Mouse (Mus musculus): Measurements from ENCODE around the gene Ropn1l. TPM values are rescaled to one million over a fixed set of nuclear protein-coding genes. Genes with fewer than 3 reads are reported as not detected.

The Ropn1l gene
- total and polyA plus RNA-seq, 3 experiments, result 0.96 to 1.7 TPM; not detected in 1

GRCm38 (mm10) chr15:31436083-31436482 lies 17.5 kb downstream of the Ropn1l start:
- TF ChIP-seq USF2 (IDR thresholded peaks at IDR 0.05; ENCODE audit: borderline replicate concordance in 1 of 2, insufficient read depth in 1 of 2, low read depth in 1 of 2, low read length in 2 of 2) (no peak), POLR2A (IDR thresholded peaks at IDR 0.05; ENCODE audit: control insufficient read depth in 1 of 2, insufficient read depth in 1 of 2, low read depth in 1 of 2, low read length in 2 of 2, poor library complexity in 1 of 2) (no peak), NELFE (IDR thresholded peaks at IDR 0.05; ENCODE audit: low read depth, low read length) (no peak), RCOR1 (IDR thresholded peaks at IDR 0.05; ENCODE audit: low read depth, low read length) (no peak)

GRCm38 (mm10) chr15:31433768-31434167 lies 19.8 kb downstream of the Ropn1l start:
- Histone ChIP-seq H3K9ac (ENCODE audit: control insufficient read depth, low read depth, low read length, poor library complexity, severe bottlenecking) (no peak overlapping the region), H3K4me1 (ENCODE audit: control insufficient read depth in 1 of 2, insufficient read depth in 2 of 2, low read length in 2 of 2) (0 out of 4 replicates have a peak, but pooled peaks cover 0 to 5% of the 10 kb centered on the region in 2 experiments), H3K36me3 (ENCODE audit: control insufficient read depth in 1 of 2, insufficient read depth in 2 of 2, low read length in 2 of 2) (no peaks in the 10 kb centered on the region), H3K79me2 (ENCODE audit: control insufficient read depth, insufficient read depth, low read length, poor library complexity) (no peaks in the 10 kb centered on the region), H3K27me3 (ENCODE audit: control insufficient read depth in 1 of 2, insufficient read depth in 2 of 2, low read length in 2 of 2) (peaks cover 0 to 5% of the 10 kb centered on the region in 2 experiments; a peak in 2 of 4 replicates), H3K27ac (ENCODE audit: control insufficient read depth, low read depth, low read length) (no peak overlapping the region), H3K9me3 (replicated peaks; ENCODE audit: insufficient read depth, low read length) (no peaks in the 10 kb centered on the region), H3K4me3 (ENCODE audit: control insufficient read depth in 1 of 2, insufficient read depth in 1 of 2, low read depth in 2 of 2, low read length in 2 of 2) (no peak overlapping the region)
- no peak for DNase-seq (ENCODE audit: low read depth, low spot score)
- TF ChIP-seq MAZ (IDR thresholded peaks at IDR 0.05; ENCODE audit: low read depth, low read length) (no peak), POLR2A (IDR thresholded peaks at IDR 0.05; ENCODE audit: control insufficient read depth in 1 of 2, insufficient read depth in 1 of 2, low read depth in 1 of 2, low read length in 2 of 2, poor library complexity in 1 of 2) (no peak), RCOR1 (IDR thresholded peaks at IDR 0.05; ENCODE audit: low read depth, low read length) (no peak), USF2 (IDR thresholded peaks at IDR 0.05; ENCODE audit: borderline replicate concordance in 1 of 2, insufficient read depth in 1 of 2, low read depth in 1 of 2, low read length in 2 of 2) (no peak), E2F4 (IDR thresholded peaks at IDR 0.05; ENCODE audit: borderline replicate concordance, low read depth, low read length) (no peak), CTCF (IDR thresholded peaks at IDR 0.05 in 2 of 3, conservative IDR thresholded peaks at IDR 0.05 in 1 of 3; ENCODE audit: control insufficient read depth in 1 of 3, insufficient read depth in 1 of 3, low read depth in 2 of 3, low read length in 3 of 3, poor library complexity in 1 of 3, severe bottlenecking in 1 of 3) (no peak), NELFE (IDR thresholded peaks at IDR 0.05; ENCODE audit: low read depth, low read length) (no peak), CHD1 (IDR thresholded peaks at IDR 0.05; ENCODE audit: low read depth, low read length) (no peak)

More at GRCm38 (mm10) chr15:31436083-31436482, 17.5 kb downstream of the Ropn1l start:
- H3K36me3 ChIP-seq (ENCODE audit: control insufficient read depth in 1 of 2, insufficient read depth in 2 of 2, low read length in 2 of 2), result 0 out of 4 replicates have a peak, but pooled peaks cover 0 to 3% of the 10 kb centered on the region in 2 experiments
- H3K27me3 ChIP-seq (ENCODE audit: control insufficient read depth in 1 of 2, insufficient read depth in 2 of 2, low read length in 2 of 2), result peaks cover 0 to 5% of the 10 kb centered on the region in 2 experiments; a peak in 2 of 4 replicates
- peaks cover 3 to 10% of the 10 kb centered on the region in 2 experiments; a peak in 2 of 4 replicates for H3K4me1 ChIP-seq (ENCODE audit: control insufficient read depth in 1 of 2, insufficient read depth in 2 of 2, low read length in 2 of 2)
- DNase-seq (ENCODE audit: low read depth, low spot score), result no peak
- H3K79me2 ChIP-seq (ENCODE audit: control insufficient read depth, insufficient read depth, low read length, poor library complexity), result no peaks in the 10 kb centered on the region
- H3K27ac ChIP-seq (ENCODE audit: control insufficient read depth, low read depth, low read length), result no peak overlapping the region
- no peak overlapping the region for H3K4me3 ChIP-seq (ENCODE audit: control insufficient read depth in 1 of 2, insufficient read depth in 1 of 2, low read depth in 2 of 2, low read length in 2 of 2)
- H3K9me3 ChIP-seq (replicated peaks; ENCODE audit: insufficient read depth, low read length), result no peaks in the 10 kb centered on the region
- H3K9ac ChIP-seq (ENCODE audit: control insufficient read depth, low read depth, low read length, poor library complexity, severe bottlenecking), result no peak overlapping the region

GRCm38 (mm10) chr15:31431847-31432246 lies 21.7 kb downstream of the Ropn1l start:
- H3K4me3 ChIP-seq (ENCODE audit: control insufficient read depth in 1 of 2, insufficient read depth in 1 of 2, low read depth in 2 of 2, low read length in 2 of 2), result no peak overlapping the region
- no peaks in the 10 kb centered on the region for H3K79me2 ChIP-seq (ENCODE audit: control insufficient read depth, insufficient read depth, low read length, poor library complexity)
- peaks cover 0 to 5% of the 10 kb centered on the region in 2 experiments; a peak in 2 of 4 replicates for H3K27me3 ChIP-seq (ENCODE audit: control insufficient read depth in 1 of 2, insufficient read depth in 2 of 2, low read length in 2 of 2)
- H3K27ac ChIP-seq (ENCODE audit: control insufficient read depth, low read depth, low read length), result no peak overlapping the region
- no peak overlapping the region for H3K9ac ChIP-seq (ENCODE audit: control insufficient read depth, low read depth, low read length, poor library complexity, severe bottlenecking)
- no peaks in the 10 kb centered on the region for H3K9me3 ChIP-seq (replicated peaks; ENCODE audit: insufficient read depth, low read length)
- no peak for TF ChIP-seq CHD2 (IDR thresholded peaks at IDR 0.05; ENCODE audit: low read length)
- no peak for TF ChIP-seq CTCF (IDR thresholded peaks at IDR 0.05 in 2 of 3, conservative IDR thresholded peaks at IDR 0.05 in 1 of 3; ENCODE audit: control insufficient read depth in 1 of 3, insufficient read depth in 1 of 3, low read depth in 2 of 3, low read length in 3 of 3, poor library complexity in 1 of 3, severe bottlenecking in 1 of 3)
- TF ChIP-seq GABPA (IDR thresholded peaks at IDR 0.05; ENCODE audit: low read depth, low read length), result no peak
- no peak for TF ChIP-seq ZKSCAN1 (IDR thresholded peaks at IDR 0.05; ENCODE audit: low read depth, low read length)
- TF ChIP-seq EP300 (IDR thresholded peaks at IDR 0.05; ENCODE audit: low read depth in 1 of 2, low read length in 2 of 2), result no peak
- TF ChIP-seq TAL1 (IDR thresholded peaks at IDR 0.05; ENCODE audit: low read length), result no peak
- TF ChIP-seq NRF1 (IDR thresholded peaks at IDR 0.05; ENCODE audit: insufficient read depth, low read depth, low read length, poor library complexity, severe bottlenecking), result no peak
- 0 out of 4 replicates have a peak, but pooled peaks cover 0 to 7% of the 10 kb centered on the region in 2 experiments for H3K4me1 ChIP-seq (ENCODE audit: control insufficient read depth in 1 of 2, insufficient read depth in 2 of 2, low read length in 2 of 2)
- H3K36me3 ChIP-seq (ENCODE audit: control insufficient read depth in 1 of 2, insufficient read depth in 2 of 2, low read length in 2 of 2), result no peaks in the 10 kb centered on the region
- no peak for DNase-seq (ENCODE audit: low read depth, low spot score)

Measured in MEL (cell line).